Mouse (Mus musculus) ES-E14 (cell line): ENCODE results near the gene Ikzf4. TPM values are rescaled to one million over a fixed set of nuclear protein-coding genes. Genes with fewer than 3 reads are reported as not detected.

ENCODE experiments used
- DNase-seq: peaks from one replicate; pipeline ENCODE4 v3.0.0-alpha.2; 2013; ENCODE audit warnings: low read depth, low spot score
- H3K27ac ChIP-seq: 2 replicates; pipeline ENCODE4 v1.5.1; 2012; ENCODE audit warnings: low read depth, mild to moderate bottlenecking, low read length, moderate library complexity, mixed read lengths; ENCODE audit not compliant: poor library complexity, insufficient read depth, severe bottlenecking
- H3K36me3 ChIP-seq: 2 replicates; pipeline ENCODE4 v1.6.1; 2012; ENCODE audit warnings: mild to moderate bottlenecking, low read length, moderate library complexity, mixed read lengths; ENCODE audit not compliant: control insufficient read depth, poor library complexity, insufficient read depth, severe bottlenecking
- H3K4me1 ChIP-seq, 2 experiments: fragments of 150-350 bp in 1 of 2; sonication (generic) in 1 of 2; 2 replicates each; pipeline ENCODE4 v1.6.1; 2012; ENCODE audit warnings: low read length in 2 of 2, mild to moderate bottlenecking in 1 of 2, mixed read lengths in 1 of 2; ENCODE audit not compliant: control insufficient read depth in 2 of 2, insufficient read depth in 2 of 2, poor library complexity in 1 of 2
- H3K4me3 ChIP-seq, 2 experiments: fragments of 150-350 bp in 1 of 2; sonication (generic) in 1 of 2; 2 replicates each; pipeline ENCODE4 v1.5.1; 2012; ENCODE audit warnings: low read length in 2 of 2, low read depth in 1 of 2, mild to moderate bottlenecking in 1 of 2, mixed read lengths in 1 of 2; ENCODE audit not compliant: insufficient read depth in 1 of 2, poor library complexity in 1 of 2, severe bottlenecking in 1 of 2
- H3K9ac ChIP-seq: 2 replicates; pipeline ENCODE4 v1.6.1; 2012; ENCODE audit warnings: low read depth, mild to moderate bottlenecking, low read length, mixed read lengths; ENCODE audit not compliant: poor library complexity, insufficient read depth, severe bottlenecking
- H3K9me3 ChIP-seq: fragments of 150-350 bp; sonication (generic); 2 replicates; pipeline ENCODE4 v1.6.1; 2012; ENCODE audit warnings: low read depth, mild to moderate bottlenecking, low read length; ENCODE audit not compliant: control insufficient read depth, insufficient read depth
- CHD2 ChIP-seq: IDR thresholded peaks from 2 replicates; pipeline ENCODE4 v1.6.1; 2014; ENCODE audit warnings: mild to moderate bottlenecking, low read depth, low read length, inconsistent platforms
- HCFC1 ChIP-seq: IDR thresholded peaks from 2 replicates; pipeline ENCODE4 v1.6.1; 2012; ENCODE audit warnings: low read length, inconsistent platforms, borderline replicate concordance; ENCODE audit not compliant: insufficient read depth
- MAFK ChIP-seq: IDR thresholded peaks from 2 replicates; pipeline ENCODE4 v1.6.1; 2014; ENCODE audit warnings: mild to moderate bottlenecking, low read depth, low read length, inconsistent platforms; ENCODE audit not compliant: insufficient read depth
- ZC3H11A ChIP-seq: IDR thresholded peaks from 2 replicates; pipeline ENCODE4 v1.6.1; 2012; ENCODE audit warnings: low read depth, mild to moderate bottlenecking, inconsistent platforms, low read length, borderline replicate concordance
- ZNF384 ChIP-seq: IDR thresholded peaks from 2 replicates; pipeline ENCODE4 v1.6.1; 2012; ENCODE audit warnings: low read depth, low read length, inconsistent platforms
- in situ Hi-C, 2 experiments: fragments of 600-800 bp; cut with MboI; formaldehyde crosslinking; loops; one replicate each; pipeline ENCODE4 v1.15.1; 2025; ENCODE audit warnings: low sequenced_read_pairs in 2 of 2, inconsistent platforms in 1 of 2; ENCODE audit not compliant: unreplicated experiment in 2 of 2
- total RNA-seq: library from RNA; depleted of rRNA; stranded (reverse); fragments of 300-350 nt; gene quantifications from 2 replicates; pipeline ENCODE4 v1.2.3, GENCODE M21; 2012

The Ikzf4 gene
- total RNA-seq, 1 experiment: 1.9 TPM

DNA sequence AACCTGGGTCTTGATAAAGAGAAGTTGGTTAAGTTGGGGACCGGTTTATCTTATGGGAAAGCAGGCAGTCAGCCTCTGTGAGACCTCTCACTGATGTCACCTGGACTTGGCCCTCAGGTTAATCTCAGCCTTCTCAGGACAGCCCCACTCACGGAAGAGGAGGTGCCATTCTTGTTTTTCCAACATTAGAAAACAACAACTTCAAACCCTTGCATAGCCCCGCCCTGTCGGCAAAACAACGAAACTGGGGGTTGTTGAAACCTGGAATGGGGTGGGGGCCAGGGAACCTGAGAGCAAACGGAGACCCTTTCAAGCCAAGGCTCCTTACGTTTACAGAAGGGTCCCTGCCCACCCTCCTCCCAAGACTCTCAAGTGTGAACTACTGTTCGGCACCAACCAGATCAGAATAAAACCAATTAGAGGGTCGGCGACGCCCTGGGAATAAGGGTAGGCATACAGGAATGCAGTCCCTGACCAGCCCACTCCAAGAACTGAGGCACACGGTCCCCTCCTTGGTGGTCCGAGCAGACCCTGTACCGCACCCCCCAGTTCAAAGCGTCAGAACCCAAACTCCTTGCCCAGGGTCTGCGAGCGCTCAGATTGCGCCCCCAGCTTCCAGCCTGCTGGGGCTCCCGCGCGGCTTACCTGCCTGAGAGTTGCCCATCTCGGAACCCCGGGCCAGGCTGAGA, 56.9 kb downstream of the Ikzf4 start:
- Histone ChIP-seq H3K9me3 (no peaks in the 10 kb centered on the region), H3K4me3 (peak overlapping the region; percentile 79 to 86), H3K36me3 (no peaks in the 10 kb centered on the region), H3K27ac (peak overlapping the region; percentile 94; the same call in 1 of the 2 replicates), H3K4me1 (peaks cover 7 to 28% of the 10 kb centered on the region in 2 experiments), H3K9ac (peak overlapping the region; percentile 80)
- TF ChIP-seq MAFK (no peak), ZC3H11A (no peak), CHD2 (no peak), HCFC1 (no peak), ZNF384 (no peak)
- DNase-seq: no peak
- in situ Hi-C loops: no loop called here

DNA sequence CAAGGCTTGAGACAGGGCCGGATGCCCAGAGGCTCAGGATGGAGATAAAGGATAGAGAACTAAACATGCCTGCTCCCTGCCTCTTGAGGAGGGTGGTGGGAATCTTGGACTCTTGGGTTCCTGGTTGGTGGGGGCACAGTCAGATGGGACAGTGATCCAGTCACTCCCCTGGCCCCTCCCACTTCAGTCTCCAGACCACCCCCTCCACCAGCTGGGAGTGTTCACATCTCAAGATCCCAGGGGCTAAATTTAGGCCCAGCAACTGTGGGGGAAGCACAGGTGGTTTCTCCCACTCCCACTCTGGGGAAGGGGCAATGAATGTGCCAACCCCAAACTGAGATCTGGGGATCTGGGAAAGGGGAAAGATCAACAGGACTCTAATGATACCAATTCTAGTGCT, 57.7 kb downstream of the Ikzf4 start:
- in situ Hi-C loops: no loop called here
- H3K27ac ChIP-seq: no peak overlapping the region

DNA sequence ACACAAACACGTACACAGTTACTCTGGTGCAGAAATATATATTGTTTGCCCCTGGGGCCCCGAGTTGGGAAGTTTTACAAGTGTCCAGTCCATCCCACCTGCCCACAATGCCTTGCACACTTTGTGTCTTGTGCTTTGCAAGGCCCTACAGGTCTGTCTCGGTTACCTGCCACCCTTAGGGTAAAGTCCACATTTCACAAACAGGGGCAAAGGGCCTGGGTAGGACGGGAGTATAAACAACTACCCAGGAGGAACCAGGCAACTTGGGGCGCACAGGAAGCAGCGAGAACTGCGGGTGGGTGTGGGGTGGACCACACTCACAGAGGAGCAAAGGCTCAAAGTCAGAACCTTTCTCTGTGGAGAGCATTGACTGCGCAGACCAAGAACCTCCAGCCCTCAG, 58.1 kb downstream of the Ikzf4 start:
- H3K4me1 ChIP-seq: peaks cover 7 to 36% of the 10 kb centered on the region in 2 experiments

More for the DNA sequence above, 57.7 kb downstream of the Ikzf4 start:
- Histone ChIP-seq H3K9me3 (no peaks in the 10 kb centered on the region), H3K36me3 (peaks cover 2% of the 10 kb centered on the region; the same call in 1 of the 2 replicates), H3K4me1 (peaks cover 7 to 36% of the 10 kb centered on the region in 2 experiments), H3K9ac (no peak overlapping the region; the same call in 1 of the 2 replicates), H3K4me3 (peak overlapping the region in 1 of 2 experiments; percentile 79; a peak in 1 of 4 replicates)
- TF ChIP-seq ZC3H11A (no peak), HCFC1 (no peak), MAFK (no peak), ZNF384 (no peak), CHD2 (no peak)
- DNase-seq: no peak

DNA sequence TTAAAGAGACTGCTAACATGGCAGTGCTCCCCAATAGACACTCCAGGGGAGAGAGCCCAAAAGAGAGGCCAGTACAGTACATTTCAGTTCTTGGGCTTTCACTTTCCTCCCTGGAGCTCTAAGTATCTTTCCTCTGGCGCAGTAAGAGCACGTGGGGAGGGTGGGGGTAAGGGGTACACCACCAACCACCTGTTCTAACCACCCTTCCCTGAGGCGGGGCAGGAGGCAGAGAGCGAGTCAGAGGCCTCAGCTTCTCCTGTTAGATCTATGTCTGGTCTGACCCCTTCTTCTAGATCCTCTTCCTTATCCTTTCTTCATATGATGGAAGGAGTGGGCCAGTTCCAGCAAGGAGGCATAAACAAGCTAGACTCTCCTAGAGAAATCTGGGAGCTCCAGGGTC, 58.7 kb downstream of the Ikzf4 start:
- Histone ChIP-seq H3K9ac (peak overlapping the region; percentile 14; the same call in 1 of the 2 replicates), H3K9me3 (no peaks in the 10 kb centered on the region), H3K36me3 (peaks cover 8% of the 10 kb centered on the region; the same call in 1 of the 2 replicates), H3K27ac (peak overlapping the region; percentile 26; the same call in 1 of the 2 replicates), H3K4me3 (no peak overlapping the region), H3K4me1 (peaks cover 7 to 38% of the 10 kb centered on the region in 2 experiments)
- DNase-seq: no peak
- in situ Hi-C loops: no loop called here
- TF ChIP-seq CHD2 (no peak), ZNF384 (no peak), ZC3H11A (no peak), MAFK (no peak), HCFC1 (no peak)

More for the DNA sequence above, 58.1 kb downstream of the Ikzf4 start:
- Histone ChIP-seq H3K36me3 (peaks cover 6% of the 10 kb centered on the region; the same call in 1 of the 2 replicates), H3K9ac (no peak overlapping the region; the same call in 1 of the 2 replicates), H3K27ac (no peak overlapping the region), H3K4me3 (peak overlapping the region in 1 of 2 experiments; percentile 6; a peak in 1 of 4 replicates), H3K9me3 (no peaks in the 10 kb centered on the region)
- TF ChIP-seq ZC3H11A (no peak), ZNF384 (no peak), HCFC1 (no peak), CHD2 (no peak), MAFK (no peak)
- no peak for DNase-seq
- in situ Hi-C loops: no loop called here
